In genomic region chrX:50569087-50569486, GRCm38 (mm10) we compare ENCODE assay signal across 8 mouse cellular contexts.
DNase-seq lines count a peak whose midpoint lies in the region; ATAC-seq and TF ChIP-seq lines count a peak whose summit lies in the region.

No protein-coding gene starts in this region.

- H3K9ac ChIP-seq in lung, postnatal 0 days (replicated peaks; ENCODE audit: low read depth), result no peak overlapping the region

- 58% methylated on average over 6 of the region's 6 CpGs for WGBS in heart, embryonic 10.5 days
- WGBS in lung, postnatal 0 days, result 63% methylated on average over 6 of the region's 6 CpGs

- ATAC-seq in lung, postnatal 0 days, result peak; percentile 27; the same call in 1 of the 2 replicates
- no peak for ATAC-seq in CD4-positive, CD25-positive, alpha-beta regulatory T cell, adult 4 months

- no peak overlapping the region for H3K27ac ChIP-seq in heart, embryonic 10.5 days
- H3K27ac ChIP-seq in lung, postnatal 0 days (ENCODE audit: low read length), result no peak overlapping the region

- H3K4me2 ChIP-seq in lung, postnatal 0 days (replicated peaks; ENCODE audit: low read depth, low read length), result no peak overlapping the region

- no peaks in the 10 kb centered on the region for H3K4me1 ChIP-seq in heart, embryonic 10.5 days
- no peaks in the 10 kb centered on the region for H3K4me1 ChIP-seq in lung, postnatal 0 days (ENCODE audit: insufficient read depth, low read depth, low read length)

- H3K27me3 ChIP-seq in heart, embryonic 10.5 days (ENCODE audit: insufficient read depth, poor library complexity, severe bottlenecking), result no peaks in the 10 kb centered on the region
- H3K27me3 ChIP-seq in lung, postnatal 0 days (replicated peaks; ENCODE audit: insufficient read depth, low read length), result no peaks in the 10 kb centered on the region

- H3K36me3 ChIP-seq in heart, embryonic 10.5 days, result peaks cover 41% of the 10 kb centered on the region
- no peaks in the 10 kb centered on the region for H3K36me3 ChIP-seq in lung, postnatal 0 days (ENCODE audit: insufficient read depth, low read length)

- TF ChIP-seq EP300 in lung, postnatal 0 days (IDR thresholded peaks at IDR 0.05), result no peak

- H3K9me3 ChIP-seq in heart, embryonic 10.5 days, result no peaks in the 10 kb centered on the region
- no peaks in the 10 kb centered on the region for H3K9me3 ChIP-seq in lung, postnatal 0 days (ENCODE audit: low read length)

- peak; percentile 66 for TF ChIP-seq CTCF in lung, postnatal 0 days (IDR thresholded peaks at IDR 0.05)

- no peak overlapping the region for H3K4me3 ChIP-seq in heart, embryonic 10.5 days
- H3K4me3 ChIP-seq in lung, postnatal 0 days (ENCODE audit: low read depth, low read length), result no peak overlapping the region

- DNase-seq in heart, adult 11 months, result peak; percentile 15
- DNase-seq in heart, embryonic 10.5 days (ENCODE audit: low spot score), result no peak
- DNase-seq in lung, postnatal 0 days (ENCODE audit: low spot score), result peak; percentile 58
- DNase-seq in lung, postnatal 10 days, result no peak
- DNase-seq in embryo, embryonic 10.5 days (ENCODE audit: low spot score), result peak; percentile 55
- peak; percentile 60 for DNase-seq in ovary, postnatal 10 days (ENCODE audit: low spot score)
- no peak for DNase-seq in spleen, adult 12 weeks (ENCODE audit: low spot score)

Comparison
In these comparisons a context has a peak if more than half of its experiments do, and no peak if none do; other contexts are left out.
1. DNase-seq: peak in heart, adult 11 months (single experiment), lung, postnatal 0 days (single experiment), embryo, embryonic 10.5 days (single experiment) and ovary, postnatal 10 days (single experiment); none in heart, embryonic 10.5 days (single experiment), lung, postnatal 10 days (single experiment) and spleen, adult 12 weeks (single experiment).